Comparison of ENCODE assay signal across 19 mouse cellular contexts in the genomic region with DNA sequence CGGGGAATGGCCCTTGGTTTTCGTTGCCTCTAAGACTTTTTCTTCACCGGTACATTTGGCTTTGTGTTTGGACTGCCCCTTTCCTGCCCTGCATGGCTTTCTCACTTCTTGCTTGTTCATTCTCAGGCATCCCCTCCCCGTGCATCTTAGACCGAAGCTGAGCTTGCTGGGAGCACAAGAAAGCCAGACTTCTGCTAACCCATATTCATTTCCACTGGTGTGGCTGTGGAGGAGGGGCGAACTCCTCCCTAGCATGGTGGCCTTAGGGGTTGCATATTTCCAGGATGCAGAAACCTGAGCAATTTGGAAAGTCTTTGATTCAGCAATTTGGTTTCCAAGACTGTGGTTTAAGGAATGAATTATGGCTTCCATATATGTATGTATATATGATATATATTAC. TPM values are rescaled to one million over a fixed set of nuclear protein-coding genes. Genes with fewer than 3 reads are reported as not detected.
A peak's percentile ranks its signal among the peaks of the same experiment; 100 is the strongest.
DNase-seq lines count a peak whose midpoint lies in the region; ATAC-seq and TF ChIP-seq lines count a peak whose summit lies in the region.
"Had no signal": no experiment of that assay in that cellular context is flagged by ENCODE, and none has a peak within 500 bp of the region (broad histone marks: within the 10 kb centered on the region; RNA-seq: fewer than 3 reads in every experiment).

No protein-coding gene starts in this region.

- H3K4me1 ChIP-seq in intestine, embryonic 16.5 days (ENCODE audit: control insufficient read depth, insufficient read depth, low read length): peaks cover 11% of the 10 kb centered on the region
- peaks cover 11% of the 10 kb centered on the region for H3K4me1 ChIP-seq in intestine, embryonic 15.5 days (replicated peaks)
- H3K4me1 ChIP-seq in embryonic facial prominence, embryonic 10.5 days: peaks cover 83% of the 10 kb centered on the region
- H3K4me1 ChIP-seq in embryonic fibroblast, embryonic 13.5 days (ENCODE audit: control insufficient read depth, insufficient read depth, low read length): peaks cover 4% of the 10 kb centered on the region; the same call in 1 of the 2 replicates
- H3K4me1 ChIP-seq in limb, embryonic 15.5 days: peaks cover 34% of the 10 kb centered on the region
- H3K4me1 ChIP-seq: liver, embryonic 13.5 days had no signal

- no peaks in the 10 kb centered on the region for H3K27me3 ChIP-seq in intestine, embryonic 16.5 days (replicated peaks; ENCODE audit: control insufficient read depth, insufficient read depth, low read length)
- H3K27me3 ChIP-seq in intestine, embryonic 15.5 days (replicated peaks): no peaks in the 10 kb centered on the region
- 0 out of 2 replicates have a peak, but pooled peaks cover 2% of the 10 kb centered on the region for H3K27me3 ChIP-seq in embryonic facial prominence, embryonic 10.5 days (replicated peaks; ENCODE audit: low read depth, poor library complexity, severe bottlenecking)
- H3K27me3 ChIP-seq in limb, embryonic 15.5 days: no peaks in the 10 kb centered on the region
- H3K27me3 ChIP-seq: forebrain, embryonic 13.5 days; hindbrain, embryonic 13.5 days; kidney, embryonic 15.5 days; midbrain, embryonic 12.5 days; neural tube, embryonic 13.5 days had no signal

- no peak overlapping the region for H3K4me3 ChIP-seq in intestine, embryonic 16.5 days (ENCODE audit: low read length)
- no peak overlapping the region for H3K4me3 ChIP-seq in intestine, embryonic 15.5 days (replicated peaks)
- H3K4me3 ChIP-seq in embryonic facial prominence, embryonic 10.5 days: no peak overlapping the region
- no peak overlapping the region for H3K4me3 ChIP-seq in embryonic fibroblast, embryonic 13.5 days (ENCODE audit: insufficient read depth, low read length)
- H3K4me3 ChIP-seq in limb, embryonic 15.5 days: no peak overlapping the region
- H3K4me3 ChIP-seq: forebrain, embryonic 13.5 days; hindbrain, embryonic 13.5 days; kidney, embryonic 15.5 days; liver, embryonic 13.5 days; midbrain, embryonic 12.5 days; neural tube, embryonic 13.5 days had no signal

- WGBS in intestine, embryonic 16.5 days: 56% methylated on average over 6 of the region's 6 CpGs
- WGBS in intestine, embryonic 15.5 days: 61% methylated on average over 6 of the region's 6 CpGs
- 55% methylated on average over 6 of the region's 6 CpGs for WGBS in embryonic facial prominence, embryonic 10.5 days
- 37% methylated on average over 6 of the region's 6 CpGs for WGBS in limb, embryonic 15.5 days

- no peak for TF ChIP-seq POLR2A in embryonic fibroblast, embryonic 13.5 days (IDR thresholded peaks at IDR 0.05; ENCODE audit: low read depth, low read length)

- no peaks in the 10 kb centered on the region for H3K36me3 ChIP-seq in intestine, embryonic 16.5 days (ENCODE audit: control insufficient read depth, insufficient read depth, low read length)
- no peaks in the 10 kb centered on the region for H3K36me3 ChIP-seq in intestine, embryonic 15.5 days
- no peaks in the 10 kb centered on the region for H3K36me3 ChIP-seq in embryonic facial prominence, embryonic 10.5 days (replicated peaks)
- no peaks in the 10 kb centered on the region for H3K36me3 ChIP-seq in limb, embryonic 15.5 days
- H3K36me3 ChIP-seq: kidney, embryonic 15.5 days; liver, embryonic 13.5 days; midbrain, embryonic 12.5 days; neural tube, embryonic 13.5 days had no signal

- peak; percentile 35 for DNase-seq in embryonic facial prominence, embryonic 10.5 days (ENCODE audit: low spot score)
- DNase-seq in adrenal gland, postnatal 14 days: no peak
- no peak for DNase-seq in right cerebral cortex, adult 18-20 months
- DNase-seq: B cell, adult 2 months; cerebellum, adult 9-10 months; liver, embryonic 13.5 days; right cerebral cortex, postnatal 14 days; spleen, adult 18-20 months; thymus, adult 18-20 months had no signal

- 0 out of 2 replicates have a peak overlapping the region, but pooled peaks have one; percentile 34 for H3K27ac ChIP-seq in intestine, embryonic 16.5 days (ENCODE audit: low read length)
- no peak overlapping the region for H3K27ac ChIP-seq in intestine, embryonic 15.5 days
- H3K27ac ChIP-seq in embryonic facial prominence, embryonic 10.5 days (replicated peaks): peak overlapping the region; percentile 80
- H3K27ac ChIP-seq in embryonic fibroblast, embryonic 13.5 days (ENCODE audit: insufficient read depth, low read length): peak overlapping the region; percentile 16; the same call in 1 of the 2 replicates
- H3K27ac ChIP-seq in limb, embryonic 15.5 days: peak overlapping the region; percentile 65
- H3K27ac ChIP-seq: forebrain, embryonic 13.5 days; hindbrain, embryonic 13.5 days; kidney, embryonic 15.5 days; liver, embryonic 13.5 days; midbrain, embryonic 12.5 days; neural tube, embryonic 13.5 days had no signal

- TF ChIP-seq CTCF in embryonic fibroblast, embryonic 13.5 days (IDR thresholded peaks at IDR 0.05; ENCODE audit: borderline replicate concordance, insufficient read depth, low read length): no peak

- H3K9me3 ChIP-seq in intestine, embryonic 16.5 days (ENCODE audit: control insufficient read depth, low read length): no peaks in the 10 kb centered on the region
- H3K9me3 ChIP-seq in intestine, embryonic 15.5 days: no peaks in the 10 kb centered on the region
- H3K9me3 ChIP-seq in embryonic facial prominence, embryonic 10.5 days: no peaks in the 10 kb centered on the region
- no peaks in the 10 kb centered on the region for H3K9me3 ChIP-seq in limb, embryonic 15.5 days
- H3K9me3 ChIP-seq: forebrain, embryonic 13.5 days; hindbrain, embryonic 13.5 days; kidney, embryonic 15.5 days; liver, embryonic 13.5 days; midbrain, embryonic 12.5 days; neural tube, embryonic 13.5 days had no signal

- H3K4me2 ChIP-seq in intestine, embryonic 16.5 days (ENCODE audit: low read depth, low read length): no peak overlapping the region
- H3K4me2 ChIP-seq in intestine, embryonic 15.5 days (replicated peaks): no peak overlapping the region
- H3K4me2 ChIP-seq in limb, embryonic 15.5 days: no peak overlapping the region
- H3K4me2 ChIP-seq: forebrain, embryonic 13.5 days; heart, embryonic 11.5 days; hindbrain, embryonic 13.5 days; kidney, embryonic 15.5 days; liver, embryonic 13.5 days; midbrain, embryonic 12.5 days; neural tube, embryonic 13.5 days had no signal

- ATAC-seq in intestine, embryonic 16.5 days: no peak
- no peak for ATAC-seq in intestine, embryonic 15.5 days
- ATAC-seq in limb, embryonic 15.5 days (ENCODE audit: insufficient number of reproducible peaks, low FRiP score, low TSS enrichment, low read depth): no peak

- no peak overlapping the region for H3K9ac ChIP-seq in intestine, embryonic 16.5 days (ENCODE audit: low read depth, low read length)
- H3K9ac ChIP-seq in intestine, embryonic 15.5 days: no peak overlapping the region
- H3K9ac ChIP-seq in limb, embryonic 15.5 days: no peak overlapping the region
- H3K9ac ChIP-seq: forebrain, embryonic 13.5 days; hindbrain, embryonic 13.5 days; kidney, embryonic 15.5 days; liver, embryonic 13.5 days; midbrain, embryonic 12.5 days; neural tube, embryonic 13.5 days had no signal

RNA-seq across cellular contexts. Expression of a gene that starts 29.1 kb away (rescaled TPM):
- polyA plus RNA-seq in intestine, embryonic 16.5 days (2015; fragmentation: Nextera tagmentation; extraction: Ambion mirVana): 14.3 and 15.1 TPM in 2 replicates
- polyA plus RNA-seq in intestine, embryonic 15.5 days (2015; fragmentation: Nextera tagmentation; extraction: Ambion mirVana): 15.7 and 17.5 TPM in 2 replicates
- 27.3 and 28.9 TPM in 2 replicates for polyA plus RNA-seq in embryonic facial prominence, embryonic 10.5 days (2016; fragmentation: Nextera tagmentation; extraction: Ambion mirVana)
- polyA plus RNA-seq in embryonic fibroblast, embryonic 13.5 days (2011; ENCODE audit: insufficient read length, low read depth, missing spikeins): 7.4 and 10.3 TPM in 2 replicates
- 13.6 and 13.7 TPM in 2 replicates for polyA plus RNA-seq in limb, embryonic 15.5 days (2015; fragmentation: Nextera tagmentation; extraction: Ambion mirVana)
- total RNA-seq in adrenal gland, postnatal 14 days (2021): 42.8 and 43.6 TPM in 2 replicates
